Mouse (Mus musculus) midbrain, embryonic 15.5 days (tissue): ENCODE data around the gene Bloc1s2. TPM values are rescaled to one million over a fixed set of nuclear protein-coding genes. Genes with fewer than 3 reads are reported as not detected.
A peak's percentile ranks its signal among the peaks of the same experiment; 100 is the strongest.
"Not testable (repeated sequence)": the region's sequence is repeated elsewhere in the genome, so short reads cannot be mapped to it uniquely, and the experiment has no call there.

ENCODE experiments used
- ATAC-seq: fragments of 200-750 bp; cut with Nextera tagmentation; replicated peaks from 2 replicates; pipeline ENCODE4 v1.8.0; 2017; ENCODE audit warnings: moderate TSS enrichment
- H3K27ac ChIP-seq: fragments of 300-500 bp; sonication (generic); 2 replicates; pipeline ENCODE4 v1.5.1; 2015; ENCODE audit warnings: mild to moderate bottlenecking, inconsistent platforms
- H3K27me3 ChIP-seq: fragments of 300-500 bp; sonication (generic); replicated peaks from 2 replicates; pipeline ENCODE4 v1.6.1; 2015; ENCODE audit warnings: inconsistent platforms
- H3K36me3 ChIP-seq: fragments of 300-500 bp; sonication (generic); replicated peaks from 2 replicates; pipeline ENCODE4 v1.6.1; 2015; ENCODE audit warnings: inconsistent platforms
- H3K4me1 ChIP-seq: fragments of 300-500 bp; sonication (generic); 2 replicates; pipeline ENCODE4 v1.6.1; 2015; ENCODE audit warnings: inconsistent platforms
- H3K4me2 ChIP-seq: fragments of 300-500 bp; sonication (generic); 2 replicates; pipeline ENCODE4 v1.6.1; 2015; ENCODE audit warnings: inconsistent platforms, mild to moderate bottlenecking, moderate library complexity
- H3K4me3 ChIP-seq: fragments of 300-500 bp; sonication (generic); 2 replicates; pipeline ENCODE4 v1.5.1; 2015; ENCODE audit warnings: mild to moderate bottlenecking, inconsistent platforms
- H3K9ac ChIP-seq: fragments of 300-500 bp; sonication (generic); 2 replicates; pipeline ENCODE4 v1.6.1; 2015; ENCODE audit warnings: mild to moderate bottlenecking, inconsistent platforms
- H3K9me3 ChIP-seq: fragments of 300-500 bp; sonication (generic); 2 replicates; pipeline ENCODE4 v1.6.1; 2016; ENCODE audit warnings: inconsistent platforms
- WGBS: fragments of 180-500 bp; shearing (Covaris S2); methylation state at CpG from one replicate; pipeline ENCODE4 v1.1.7; 2015; ENCODE audit warnings: mixed read lengths; 5-methylcytosine and 5-hydroxymethylcytosine counted together
- polyA plus RNA-seq: library from polyadenylated mRNA; unstranded; fragments of >200 nt; fragmentation: Nextera tagmentation; extraction: Ambion mirVana; gene quantifications from 2 replicates; pipeline ENCODE4 v1.2.1, GENCODE M21; 2015

Bloc1s2 gene
- polyA plus RNA-seq, 1 experiment from 2014 or later = 159 TPM

DNA sequence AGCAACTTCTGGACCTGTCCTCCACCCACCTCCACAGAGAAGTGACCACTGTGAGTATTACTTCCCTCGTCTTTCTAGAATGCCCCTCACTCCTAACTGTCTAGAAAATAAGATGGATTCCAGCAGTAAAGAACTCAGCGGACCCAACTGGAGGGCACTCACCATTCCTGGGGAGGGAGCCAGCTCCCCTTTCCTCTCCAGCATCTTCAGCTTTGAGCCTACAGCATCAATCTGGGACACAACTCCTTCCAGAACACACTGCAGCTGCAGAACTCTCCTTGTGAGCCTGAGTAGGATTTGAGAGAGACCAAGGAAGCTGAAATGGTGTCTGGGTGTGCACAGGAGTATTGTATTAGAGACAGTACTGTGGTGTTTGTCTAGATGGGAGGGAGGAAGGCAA is 2.7 kb upstream of the Bloc1s2 start:
- no peak overlapping the region for H3K4me3 ChIP-seq
- H3K36me3 ChIP-seq = no peaks in the 10 kb centered on the region
- H3K9me3 ChIP-seq = no peaks in the 10 kb centered on the region
- H3K4me2 ChIP-seq = no peak overlapping the region
- H3K9ac ChIP-seq = no peak overlapping the region
- peaks cover 15% of the 10 kb centered on the region for H3K4me1 ChIP-seq
- 81% methylated on average over 2 of the region's 2 CpGs for WGBS
- H3K27ac ChIP-seq = no peak overlapping the region
- H3K27me3 ChIP-seq = peaks cover 29% of the 10 kb centered on the region
- ATAC-seq = no peak

DNA sequence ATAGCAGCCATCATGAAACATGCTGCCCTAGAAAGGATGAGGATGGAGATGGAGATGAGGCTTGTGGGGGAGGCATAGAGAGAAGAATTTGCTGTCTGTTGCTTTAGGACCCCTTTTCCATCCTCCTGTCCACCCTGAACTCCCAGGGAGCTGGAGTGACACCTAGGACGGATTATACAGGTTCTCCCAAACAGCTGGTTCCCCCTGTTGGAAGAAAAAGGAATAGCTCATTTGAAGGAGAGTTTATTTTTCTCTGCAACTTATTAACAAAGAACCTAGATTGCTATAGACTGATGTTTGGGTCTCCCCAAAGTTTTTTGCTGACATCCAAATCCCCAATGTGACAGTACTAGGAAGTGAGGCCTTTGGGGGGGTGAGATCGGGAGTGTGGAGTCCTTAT is 2.1 kb upstream of the Bloc1s2 start:
- WGBS = 38% methylated on average over 2 of the region's 2 CpGs
- H3K27me3 ChIP-seq = peaks cover 22% of the 10 kb centered on the region
- H3K36me3 ChIP-seq = no peaks in the 10 kb centered on the region; the same call in 1 of the 2 replicates
- no peak overlapping the region for H3K4me2 ChIP-seq
- peaks cover 15% of the 10 kb centered on the region for H3K4me1 ChIP-seq
- no peak overlapping the region for H3K27ac ChIP-seq
- ATAC-seq = no peak
- H3K4me3 ChIP-seq = no peak overlapping the region
- no peaks in the 10 kb centered on the region for H3K9me3 ChIP-seq
- no peak overlapping the region for H3K9ac ChIP-seq

DNA sequence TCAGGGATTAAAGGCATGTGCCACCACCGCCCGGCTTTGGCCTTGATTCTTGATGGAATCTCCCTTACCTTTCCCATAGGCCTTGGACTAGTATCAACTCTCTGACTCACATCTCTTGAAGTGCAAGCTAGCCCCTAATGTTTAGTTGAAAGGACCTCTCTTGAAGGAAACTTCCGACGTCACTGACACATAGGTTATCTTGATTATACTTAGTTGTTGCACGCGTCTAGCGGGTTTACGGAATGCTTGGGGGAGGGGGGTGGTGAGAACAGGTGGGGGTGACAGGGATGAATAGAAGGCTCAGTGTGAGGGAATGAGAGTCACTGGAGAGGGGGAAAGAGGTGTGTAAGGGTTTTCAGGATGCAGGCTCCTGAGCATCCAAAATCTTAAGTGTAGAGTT is 705 bp upstream of the Bloc1s2 start:
- H3K4me3 ChIP-seq = no peak overlapping the region
- peaks cover 15% of the 10 kb centered on the region for H3K4me1 ChIP-seq
- no peak for ATAC-seq
- no peak overlapping the region for H3K9ac ChIP-seq
- no peak overlapping the region for H3K4me2 ChIP-seq
- no peak overlapping the region for H3K27ac ChIP-seq
- H3K36me3 ChIP-seq = peaks cover 9% of the 10 kb centered on the region
- H3K27me3 ChIP-seq = peaks cover 13% of the 10 kb centered on the region
- H3K9me3 ChIP-seq = no peaks in the 10 kb centered on the region
- 94% methylated on average over 8 of the region's 8 CpGs for WGBS

DNA sequence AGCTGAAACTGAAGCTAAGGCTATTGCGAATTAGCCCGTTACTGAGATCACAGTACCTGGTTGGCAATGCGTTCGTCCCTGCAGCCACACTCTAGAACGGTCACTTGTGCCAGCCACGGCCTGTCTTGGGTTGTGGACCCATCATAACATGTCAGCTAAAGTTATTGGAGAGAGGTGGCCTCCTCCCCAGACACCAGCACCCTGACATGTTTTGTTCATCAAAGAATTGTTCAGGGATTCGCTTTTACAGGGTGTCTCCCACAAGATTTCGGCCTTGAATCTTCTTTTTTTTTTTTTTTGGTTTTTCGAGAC is 278 bp upstream of the Bloc1s2 start:
- peak overlapping the region; percentile 84 for H3K4me3 ChIP-seq
- peaks cover 13% of the 10 kb centered on the region for H3K36me3 ChIP-seq
- H3K4me1 ChIP-seq = peaks cover 15% of the 10 kb centered on the region
- peak overlapping the region; percentile 74 for H3K4me2 ChIP-seq
- H3K9ac ChIP-seq = peak overlapping the region; percentile 79
- H3K27ac ChIP-seq = peak overlapping the region; percentile 78
- no peaks in the 10 kb centered on the region for H3K9me3 ChIP-seq
- peak; percentile 75 for ATAC-seq
- WGBS = 58% methylated on average over 9 of the region's 9 CpGs
- peaks cover 12% of the 10 kb centered on the region for H3K27me3 ChIP-seq

DNA sequence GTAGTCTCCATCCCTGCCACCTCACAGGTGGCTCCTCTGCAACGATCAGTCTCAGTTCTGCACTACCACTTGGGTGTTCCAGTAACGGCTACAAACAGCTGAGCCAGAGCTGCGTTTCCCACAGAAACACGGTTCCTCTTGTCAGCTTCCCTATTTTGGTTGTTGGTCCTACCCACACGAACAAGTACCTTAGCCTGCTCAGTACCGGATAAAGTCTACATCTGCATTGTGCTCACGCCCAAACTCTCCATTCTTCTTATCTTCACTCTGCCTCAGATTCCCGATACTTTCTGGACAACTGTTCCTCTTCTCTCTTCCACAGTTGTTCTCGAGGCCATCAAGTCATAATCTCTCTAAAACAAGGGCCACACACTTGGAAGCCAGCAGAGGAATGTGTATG is 1.9 kb downstream of the Bloc1s2 start:
- Histone ChIP-seq H3K4me3 (no peak overlapping the region), H3K9ac (no peak overlapping the region), H3K4me2 (no peak overlapping the region), H3K27me3 (peaks cover 7% of the 10 kb centered on the region; the same call in 1 of the 2 replicates), H3K4me1 (peaks cover 15% of the 10 kb centered on the region), H3K36me3 (peaks cover 26% of the 10 kb centered on the region), H3K9me3 (no peaks in the 10 kb centered on the region), H3K27ac (no peak overlapping the region)
- WGBS = 92% methylated on average over 9 of the region's 9 CpGs
- ATAC-seq = no peak

DNA sequence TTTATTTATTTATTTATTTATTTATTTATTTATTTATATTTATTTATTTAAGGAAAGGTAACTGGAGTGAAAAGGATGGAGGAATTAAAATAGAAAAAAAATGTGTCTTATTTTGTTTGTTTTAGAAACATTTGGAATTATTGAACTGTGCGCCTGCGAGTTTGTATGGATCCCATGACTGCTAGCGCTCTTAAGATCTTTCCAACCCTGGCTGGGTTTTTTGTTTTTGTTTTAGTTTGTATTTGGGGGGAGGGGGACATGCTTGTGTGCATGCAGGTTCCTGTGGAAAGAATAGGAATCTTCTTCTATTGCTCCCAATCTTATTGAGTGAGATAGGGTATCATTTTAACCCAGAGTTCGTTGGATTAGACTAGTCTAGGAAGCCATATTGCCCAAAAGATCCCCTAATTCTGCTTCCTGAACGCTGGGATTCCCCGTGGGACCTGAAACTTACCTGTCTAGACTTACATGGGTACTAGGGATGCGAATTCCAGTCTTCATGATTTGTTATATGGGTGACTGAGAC is 10.2 kb downstream of the Bloc1s2 start:
- Histone ChIP-seq H3K9ac (peak overlapping the region; percentile 39; the same call in 1 of the 2 replicates), H3K36me3 (peaks cover 24% of the 10 kb centered on the region), H3K27me3 (no peaks in the 10 kb centered on the region), H3K4me3 (peak overlapping the region; percentile 65), H3K9me3 (no peaks in the 10 kb centered on the region), H3K27ac (0 out of 2 replicates have a peak overlapping the region, but pooled peaks have one; percentile 59), H3K4me1 (peaks cover 10% of the 10 kb centered on the region), H3K4me2 (peak overlapping the region; percentile 51)
- ATAC-seq = peak; percentile 61
- WGBS = 20% methylated on average over 7 of the region's 7 CpGs

DNA sequence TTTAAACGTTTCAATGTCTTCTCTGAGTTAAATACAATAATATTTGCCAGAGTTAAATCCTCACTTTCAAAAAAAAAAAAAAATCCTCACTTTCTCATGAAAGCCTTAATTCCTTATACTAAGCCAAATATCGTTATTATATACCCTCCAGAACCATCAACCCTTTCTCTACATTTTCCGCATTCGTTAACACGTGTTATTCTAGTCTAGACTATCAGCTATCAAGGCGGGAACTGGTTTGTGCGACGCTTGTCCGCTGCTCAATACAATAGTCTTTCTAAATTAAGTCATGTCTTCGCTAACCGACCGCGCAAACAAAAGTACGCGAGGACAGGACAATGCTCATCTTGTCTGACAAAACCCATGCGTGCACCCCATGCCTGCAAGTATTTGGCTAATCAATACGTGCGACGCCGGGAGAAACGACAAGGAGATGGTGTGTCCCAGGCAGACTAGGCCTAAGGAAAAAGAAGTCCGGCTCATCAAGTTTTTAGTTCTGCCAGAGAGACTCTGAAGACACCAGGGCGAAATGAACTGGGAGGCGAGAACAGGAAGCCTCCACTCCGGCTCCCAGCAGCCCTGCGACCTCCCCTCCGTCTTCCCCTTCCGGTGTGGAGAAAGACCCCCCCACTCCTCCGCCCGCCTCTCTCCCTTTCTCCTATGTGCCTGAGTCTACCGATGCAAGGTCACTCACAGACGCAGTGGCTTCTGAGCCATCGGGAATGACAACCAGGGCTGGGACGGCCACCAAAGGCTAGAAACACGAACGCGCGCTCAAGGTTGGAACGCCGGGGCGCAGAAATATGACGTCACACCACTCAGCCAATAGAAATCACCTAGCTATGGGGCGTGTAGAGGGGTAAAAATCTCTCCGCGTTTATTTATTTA is 10.9 kb downstream of the Bloc1s2 start, which contains the start of gene Cwf19l1:
TSS of gene Cwf19l1 (minus strand) at position 805 of the 888 bp plus-strand sequence.
- Histone ChIP-seq H3K36me3 (peaks cover 28% of the 10 kb centered on the region), H3K9me3 (no peaks in the 10 kb centered on the region), H3K9ac (peak within 1 kb of the TSS; percentile 55), H3K27ac (peak within 1 kb of the TSS; percentile 91), H3K4me1 (peaks cover 10% of the 10 kb centered on the region), H3K27me3 (no peaks in the 10 kb centered on the region), H3K4me3 (peak within 1 kb of the TSS; percentile 65), H3K4me2 (peak within 1 kb of the TSS; percentile 62)
- WGBS = under 1% methylated on average over 45 of the region's 45 CpGs
- peak; percentile 93 for ATAC-seq

DNA sequence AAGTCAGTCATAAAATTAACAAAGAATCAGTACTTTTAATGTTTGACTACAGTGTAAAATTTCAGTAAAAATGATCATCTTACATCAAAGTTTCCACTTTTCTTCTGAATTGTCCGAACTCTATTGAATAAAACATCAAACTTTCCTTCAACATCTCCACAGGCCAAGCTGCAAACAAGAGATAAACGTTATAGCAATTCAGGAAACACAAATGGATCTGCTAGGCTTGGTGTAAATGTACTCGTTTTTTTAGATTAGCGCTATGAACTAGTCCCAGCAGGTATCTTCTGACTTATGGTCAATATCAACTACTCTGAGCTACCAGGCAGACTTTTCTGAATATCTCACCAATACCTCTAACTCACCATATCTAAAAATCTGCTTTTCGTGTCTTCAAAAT is 13.3 kb downstream of the Bloc1s2 start:
- Histone ChIP-seq H3K4me2 (no peak overlapping the region), H3K27me3 (no peaks in the 10 kb centered on the region), H3K9me3 (no peaks in the 10 kb centered on the region), H3K36me3 (peaks cover 25% of the 10 kb centered on the region; the same call in 1 of the 2 replicates), H3K4me1 (peaks cover 10% of the 10 kb centered on the region), H3K27ac (no peak overlapping the region), H3K9ac (no peak overlapping the region), H3K4me3 (no peak overlapping the region)
- 92% methylated on average over 5 of the region's 5 CpGs for WGBS
- ATAC-seq = no peak

DNA sequence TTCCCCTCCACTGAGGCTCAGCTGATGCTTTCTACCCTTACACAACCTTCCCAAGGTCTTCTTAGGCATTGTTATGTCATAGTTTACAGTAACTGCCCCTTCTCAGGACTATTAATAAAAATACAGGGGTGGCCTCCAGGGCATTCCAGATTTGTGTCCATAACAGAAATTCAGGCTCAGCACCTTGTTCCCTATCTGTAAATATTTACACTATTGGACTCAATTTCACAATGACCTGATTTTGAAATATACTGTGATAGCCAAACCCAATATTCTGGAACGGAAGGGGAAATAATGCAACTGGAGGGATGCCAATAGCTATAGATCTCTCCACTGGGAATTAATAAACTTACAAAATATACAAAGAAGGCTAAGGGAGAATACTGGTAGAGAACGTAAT is 17.7 kb downstream of the Bloc1s2 start:
- Histone ChIP-seq H3K9ac (no peak overlapping the region), H3K27me3 (no peaks in the 10 kb centered on the region), H3K4me3 (no peak overlapping the region), H3K4me1 (no peaks in the 10 kb centered on the region), H3K9me3 (no peaks in the 10 kb centered on the region), H3K27ac (no peak overlapping the region), H3K36me3 (peaks cover 45% of the 10 kb centered on the region; the same call in 1 of the 2 replicates), H3K4me2 (no peak overlapping the region)
- ATAC-seq = no peak
- 94% methylated on average over 2 of the region's 2 CpGs for WGBS

DNA sequence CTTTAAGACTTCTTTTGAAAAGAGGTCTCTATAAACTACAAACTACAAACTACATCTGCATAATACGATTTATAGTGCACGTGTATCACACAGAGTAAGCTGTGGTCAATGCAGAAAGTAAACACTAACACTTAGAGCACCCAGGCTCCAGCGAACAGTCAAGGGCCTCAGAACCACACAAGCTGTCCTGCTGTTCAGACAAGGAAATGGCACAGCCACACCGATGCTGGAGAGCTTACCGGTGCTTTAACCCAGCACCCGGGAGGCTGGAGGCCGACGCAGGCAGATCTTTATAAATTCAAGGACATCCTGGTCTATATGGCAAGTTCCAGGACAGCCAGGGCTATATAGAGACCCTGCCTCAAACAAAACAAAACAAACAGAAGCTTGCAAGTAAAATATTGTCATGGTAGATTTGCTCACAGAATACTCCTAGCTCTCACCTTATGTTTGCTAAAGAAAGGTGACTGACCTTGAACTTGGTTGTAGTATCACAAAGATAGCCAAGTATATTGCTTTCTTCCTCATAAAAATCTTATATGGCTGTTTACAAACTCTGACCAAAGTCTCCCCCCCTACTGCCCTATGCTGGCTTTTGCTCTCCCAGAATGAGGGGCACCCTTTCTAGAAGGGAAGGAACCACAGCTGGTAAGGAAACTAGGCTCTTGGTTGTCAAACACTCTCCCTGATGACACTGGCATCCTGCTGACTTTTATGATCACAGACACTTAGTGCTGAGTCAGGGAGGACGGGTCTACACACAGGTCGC is 18.3 kb downstream of the Bloc1s2 start:
- Histone ChIP-seq H3K36me3 (peaks cover 52% of the 10 kb centered on the region), H3K27ac (no peak overlapping the region), H3K4me2 (no peak overlapping the region)

DNA sequence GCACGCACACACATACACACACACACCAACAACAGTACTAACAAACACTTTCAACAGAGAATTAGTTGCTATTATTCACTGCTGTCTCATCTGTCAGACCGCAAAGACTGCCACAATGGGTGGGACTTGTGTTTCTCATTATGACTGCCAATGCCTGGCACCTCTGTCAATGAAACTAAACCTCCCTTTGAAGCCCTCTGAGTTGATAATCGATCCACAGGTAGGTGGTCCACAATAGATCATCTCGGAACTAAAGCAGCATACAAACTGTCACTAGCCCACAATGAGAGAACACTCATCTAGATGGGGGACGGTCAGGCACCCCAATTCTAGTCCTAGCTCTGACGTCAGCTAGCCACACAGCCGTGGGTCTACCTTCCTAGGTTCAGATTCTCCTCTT is 25.1 kb downstream of the Bloc1s2 start:
- no peak overlapping the region for H3K4me3 ChIP-seq
- no peak overlapping the region for H3K27ac ChIP-seq
- H3K4me2 ChIP-seq = no peak overlapping the region
- no peak overlapping the region for H3K9ac ChIP-seq
- no peaks in the 10 kb centered on the region for H3K27me3 ChIP-seq
- H3K4me1 ChIP-seq = no peaks in the 10 kb centered on the region
- no peaks in the 10 kb centered on the region for H3K9me3 ChIP-seq
- 94% methylated on average over 7 of the region's 7 CpGs for WGBS
- H3K36me3 ChIP-seq = peaks cover 52% of the 10 kb centered on the region
- no peak for ATAC-seq

More for the DNA sequence above, 18.3 kb downstream of the Bloc1s2 start:
- Histone ChIP-seq H3K27me3 (no peaks in the 10 kb centered on the region), H3K9me3 (no peaks in the 10 kb centered on the region), H3K4me3 (no peak overlapping the region), H3K9ac (no peak overlapping the region), H3K4me1 (no peaks in the 10 kb centered on the region)
- ATAC-seq = no peak
- 93% methylated on average over 10 of the region's 10 CpGs for WGBS

DNA sequence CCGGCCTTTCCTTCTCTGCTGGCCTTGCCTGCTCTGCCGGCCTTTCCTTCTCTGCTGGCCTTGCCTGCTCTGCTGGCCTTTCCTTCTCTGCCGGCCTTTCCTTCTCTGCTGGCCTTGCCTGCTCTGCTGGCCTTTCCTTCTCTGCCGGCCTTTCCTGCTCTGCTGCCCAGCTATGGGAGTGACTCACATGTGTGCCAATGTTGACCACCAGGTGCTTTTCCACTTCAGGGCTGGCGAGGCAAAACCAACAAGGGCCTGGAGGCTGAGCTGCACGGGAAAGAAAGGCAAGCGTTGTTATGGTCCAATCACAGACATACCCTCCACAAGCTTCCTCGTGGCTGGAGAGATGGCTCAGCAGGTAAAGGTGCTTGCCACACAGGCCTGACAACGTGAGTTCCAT is 25.6 kb downstream of the Bloc1s2 start:
- H3K36me3 ChIP-seq = peaks cover 53% of the 10 kb centered on the region
- H3K27ac ChIP-seq, H3K27me3 ChIP-seq, H3K9me3 ChIP-seq, H3K4me1 ChIP-seq, H3K4me2 ChIP-seq, H3K9ac ChIP-seq, ATAC-seq, H3K4me3 ChIP-seq: not testable (repeated sequence)
- 92% methylated on average over 9 of the region's 9 CpGs for WGBS
